Mouse (Mus musculus): ENCODE measurements around the gene Fgfr2. TPM values are rescaled to one million over a fixed set of nuclear protein-coding genes. Genes with fewer than 3 reads are reported as not detected.

Fgfr2 gene
- polyA plus RNA-seq, 1 experiment from 2014 or later, result 104 TPM

DNA sequence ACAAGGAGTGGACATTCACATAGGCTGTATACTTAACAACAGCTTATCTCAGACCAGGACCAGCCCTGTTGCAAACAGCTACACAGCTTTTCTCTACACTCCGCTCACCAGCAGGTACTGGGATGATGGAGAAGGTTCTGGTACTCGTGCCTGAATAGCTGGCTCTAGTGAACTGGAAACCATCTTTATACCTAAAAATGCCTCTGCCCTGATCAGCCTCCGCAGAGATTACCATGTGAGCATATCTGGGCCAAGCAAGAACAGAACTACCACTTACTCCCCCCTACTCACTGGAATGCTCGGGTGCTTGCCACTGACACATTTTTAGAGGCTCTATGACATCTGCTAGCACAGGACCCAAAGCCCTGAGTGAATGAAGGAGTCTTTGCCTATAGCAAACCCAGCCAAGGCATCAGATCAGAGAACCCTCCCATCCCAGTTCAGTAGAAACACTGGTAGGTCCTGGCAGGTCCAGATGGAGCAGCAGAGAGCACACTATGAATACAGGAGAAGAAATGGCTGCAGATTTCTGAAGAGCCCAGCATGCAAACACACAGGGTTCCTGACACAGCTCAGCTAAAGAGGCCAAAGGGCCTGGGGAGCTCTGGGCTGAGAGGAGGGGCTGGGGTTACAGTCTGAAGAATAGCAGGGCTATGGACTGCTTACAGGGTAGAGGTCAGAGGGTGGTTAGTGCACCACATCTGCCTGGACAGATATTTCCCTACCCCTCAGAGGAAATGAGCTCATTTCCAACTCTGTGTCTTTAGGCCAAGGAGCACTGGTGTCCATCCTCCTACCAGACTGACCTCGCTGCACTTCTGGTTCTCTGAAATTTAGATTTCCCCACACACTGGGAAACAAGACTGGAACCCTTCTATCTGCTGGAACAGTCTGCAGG, 323.8 kb downstream of the Fgfr2 start:
- Histone ChIP-seq H3K36me3 (no peaks in the 10 kb centered on the region), H3K9me3 (no peaks in the 10 kb centered on the region), H3K4me3 (replicated peaks) (no peak overlapping the region), H3K4me2 (no peak overlapping the region), H3K27ac (no peak overlapping the region), H3K4me1 (peaks cover 14% of the 10 kb centered on the region; the same call in 1 of the 2 replicates), H3K27me3 (replicated peaks) (no peaks in the 10 kb centered on the region), H3K9ac (no peak overlapping the region)
- ATAC-seq (ENCODE audit: insufficient read depth, low FRiP score, low read depth), result no peak
- 84% methylated on average over 5 of the region's 5 CpGs for WGBS

DNA sequence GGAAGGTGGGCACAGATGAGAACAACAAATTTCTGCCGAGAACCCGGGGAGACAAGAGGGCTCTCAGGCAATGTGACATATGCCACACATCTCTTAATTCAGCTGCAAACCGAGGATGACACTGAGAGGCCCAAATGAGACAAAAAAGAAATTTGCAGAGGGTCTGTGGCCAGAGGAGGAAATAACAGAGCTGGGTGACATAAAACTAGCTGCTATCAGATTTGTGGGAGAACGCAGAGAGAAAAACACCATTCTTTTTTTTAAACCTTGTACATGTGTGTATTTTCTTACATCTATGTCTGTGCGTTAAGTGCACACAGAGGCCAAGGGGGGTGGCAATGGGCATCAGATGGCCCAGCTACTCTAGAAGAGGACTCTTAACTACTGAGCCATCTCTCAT, 328.0 kb downstream of the Fgfr2 start:
- H3K4me2 ChIP-seq, result no peak overlapping the region
- WGBS, result 85% methylated on average over 5 of the region's 5 CpGs
- no peak overlapping the region for H3K9ac ChIP-seq
- 0 out of 2 replicates have a peak, but pooled peaks cover 13% of the 10 kb centered on the region for H3K4me1 ChIP-seq
- H3K27me3 ChIP-seq (replicated peaks), result no peaks in the 10 kb centered on the region
- H3K4me3 ChIP-seq (replicated peaks), result no peak overlapping the region
- ATAC-seq (ENCODE audit: insufficient read depth, low FRiP score, low read depth), result no peak
- H3K36me3 ChIP-seq, result no peaks in the 10 kb centered on the region
- H3K27ac ChIP-seq, result no peak overlapping the region
- no peaks in the 10 kb centered on the region for H3K9me3 ChIP-seq

DNA sequence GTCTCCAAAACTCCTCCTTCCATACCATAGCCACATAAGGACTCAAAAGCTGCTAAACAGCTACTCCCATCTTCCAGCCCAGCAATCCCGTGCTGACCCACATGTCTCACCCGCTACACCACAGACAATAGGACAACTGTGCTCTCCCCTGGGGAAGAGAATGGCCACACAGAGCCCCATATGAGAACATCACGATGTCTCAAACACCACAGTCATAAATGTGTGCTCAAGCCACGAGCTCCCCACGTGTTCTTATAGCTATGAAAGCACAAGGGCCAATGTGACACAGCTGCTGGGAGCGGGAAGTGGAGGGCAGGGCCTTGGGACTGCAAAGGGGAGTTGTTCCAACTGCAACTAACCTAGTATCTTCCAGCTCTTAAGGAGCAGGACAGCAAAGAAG, 329.7 kb downstream of the Fgfr2 start:
- H3K4me2 ChIP-seq, result no peak overlapping the region
- ATAC-seq (ENCODE audit: insufficient read depth, low FRiP score, low read depth), result no peak
- H3K4me1 ChIP-seq, result 0 out of 2 replicates have a peak, but pooled peaks cover 14% of the 10 kb centered on the region
- no peak overlapping the region for H3K9ac ChIP-seq
- H3K4me3 ChIP-seq (replicated peaks), result no peak overlapping the region
- H3K36me3 ChIP-seq, result no peaks in the 10 kb centered on the region
- no peak overlapping the region for H3K27ac ChIP-seq
- no peaks in the 10 kb centered on the region for H3K9me3 ChIP-seq
- no peaks in the 10 kb centered on the region for H3K27me3 ChIP-seq (replicated peaks)
- WGBS, result 62% methylated on average over 6 of the region's 6 CpGs

DNA sequence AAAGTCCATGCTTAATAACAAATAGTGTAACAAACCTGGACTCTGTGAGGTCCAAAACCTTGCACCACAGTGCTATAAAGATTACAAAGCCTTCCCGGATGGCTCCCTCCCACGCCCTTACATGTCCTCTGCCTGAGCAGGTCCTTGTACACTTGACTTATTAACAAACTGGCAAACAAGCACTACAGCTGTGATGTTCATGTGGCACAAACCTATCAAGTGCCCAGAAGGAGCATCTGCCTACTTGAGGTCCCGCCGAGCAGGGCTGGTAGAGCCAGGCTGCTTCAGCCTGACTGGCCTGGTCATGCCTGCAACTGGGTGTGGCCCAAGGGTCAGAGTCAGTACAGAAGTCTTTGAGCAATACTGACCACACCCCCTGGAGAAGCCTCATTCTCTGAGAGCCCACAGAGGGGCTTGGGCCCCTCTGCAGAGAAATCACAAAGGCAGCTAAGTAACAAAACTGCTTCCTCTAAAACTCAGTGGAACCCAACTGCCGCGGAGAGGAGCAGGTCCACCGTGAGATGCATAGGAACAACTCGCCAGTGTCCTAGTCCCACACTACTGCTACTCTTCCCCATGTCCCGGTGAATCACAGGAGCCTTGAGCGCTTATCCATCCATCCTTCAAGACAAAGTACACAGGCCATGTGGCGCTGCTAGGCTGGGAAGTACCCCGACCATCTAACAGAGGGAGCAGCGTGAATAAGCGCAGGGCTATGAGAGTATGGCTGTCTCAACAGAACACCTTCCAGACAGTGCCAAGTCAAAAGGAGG, 332.5 kb downstream of the Fgfr2 start:
- Histone ChIP-seq H3K9ac (no peak overlapping the region), H3K4me3 (replicated peaks) (no peak overlapping the region), H3K9me3 (no peaks in the 10 kb centered on the region), H3K27me3 (replicated peaks) (no peaks in the 10 kb centered on the region), H3K36me3 (no peaks in the 10 kb centered on the region), H3K4me1 (peaks cover 28% of the 10 kb centered on the region), H3K27ac (no peak overlapping the region), H3K4me2 (no peak overlapping the region)
- no peak for ATAC-seq (ENCODE audit: insufficient read depth, low FRiP score, low read depth)
- 84% methylated on average over 14 of the region's 14 CpGs for WGBS

DNA sequence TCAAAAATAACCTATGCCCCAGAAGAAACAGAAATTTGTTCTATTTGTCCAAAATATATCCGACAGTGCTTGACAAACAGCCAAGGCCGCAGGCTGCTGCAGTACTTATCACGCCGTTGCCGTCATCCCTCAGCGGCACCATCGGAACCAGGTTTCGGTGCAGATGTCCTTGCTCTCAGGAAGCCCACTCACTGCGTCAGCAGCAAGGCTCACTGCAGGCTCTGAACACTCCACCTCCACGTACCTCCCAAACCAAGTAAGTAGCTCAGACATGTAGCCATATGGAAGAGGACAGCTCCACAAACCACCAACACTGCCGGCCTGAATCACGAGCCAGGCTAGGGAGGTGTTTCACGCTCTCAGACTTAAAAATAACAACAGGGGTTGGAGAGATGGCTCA, 334.3 kb downstream of the Fgfr2 start:
- Histone ChIP-seq H3K9ac (no peak overlapping the region), H3K4me1 (peaks cover 35% of the 10 kb centered on the region), H3K4me3 (replicated peaks) (no peak overlapping the region), H3K4me2 (no peak overlapping the region), H3K27me3 (replicated peaks) (no peaks in the 10 kb centered on the region), H3K9me3 (no peaks in the 10 kb centered on the region), H3K27ac (no peak overlapping the region), H3K36me3 (no peaks in the 10 kb centered on the region)
- WGBS, result 90% methylated on average over 13 of the region's 13 CpGs
- no peak for ATAC-seq (ENCODE audit: insufficient read depth, low FRiP score, low read depth)

DNA sequence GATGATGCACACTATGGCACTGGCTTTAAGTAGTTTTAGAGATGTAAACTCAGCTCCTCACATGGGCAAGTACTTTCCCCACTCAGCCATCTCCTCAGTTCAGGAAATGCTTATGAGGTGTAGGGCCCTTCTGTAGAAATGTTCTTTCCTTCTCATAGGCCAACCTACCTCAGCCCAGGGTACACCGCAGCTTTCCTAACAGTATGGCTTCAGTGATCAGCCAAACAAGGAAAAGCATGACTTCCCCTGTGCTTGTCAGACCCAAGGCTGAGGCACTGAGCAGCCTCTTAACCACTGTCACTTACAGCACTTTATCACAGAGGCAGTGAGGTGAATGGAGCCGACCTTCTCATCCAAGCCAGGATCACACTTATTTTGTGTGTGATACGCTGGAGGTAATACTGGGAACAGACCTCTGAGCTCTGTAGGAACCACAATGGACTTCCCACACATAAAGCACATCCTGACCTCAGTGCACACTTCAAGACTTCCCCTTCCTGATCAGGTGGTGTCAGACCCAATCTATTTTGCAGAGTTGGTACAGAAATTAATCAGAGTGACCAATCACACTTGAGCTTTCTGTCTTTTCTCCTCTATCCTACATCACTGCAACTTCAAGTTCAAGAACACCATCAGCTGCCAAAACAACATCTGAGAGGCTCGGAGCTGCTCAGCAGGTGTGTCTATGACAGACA, 335.5 kb downstream of the Fgfr2 start:
- Histone ChIP-seq H3K9ac (no peak overlapping the region), H3K4me2 (no peak overlapping the region), H3K27me3 (replicated peaks) (no peaks in the 10 kb centered on the region), H3K4me3 (replicated peaks) (no peak overlapping the region), H3K4me1 (peaks cover 30% of the 10 kb centered on the region), H3K36me3 (no peaks in the 10 kb centered on the region), H3K27ac (no peak overlapping the region), H3K9me3 (no peaks in the 10 kb centered on the region)
- 76% methylated on average over 4 of the region's 4 CpGs for WGBS
- ATAC-seq (ENCODE audit: insufficient read depth, low FRiP score, low read depth), result no peak

DNA sequence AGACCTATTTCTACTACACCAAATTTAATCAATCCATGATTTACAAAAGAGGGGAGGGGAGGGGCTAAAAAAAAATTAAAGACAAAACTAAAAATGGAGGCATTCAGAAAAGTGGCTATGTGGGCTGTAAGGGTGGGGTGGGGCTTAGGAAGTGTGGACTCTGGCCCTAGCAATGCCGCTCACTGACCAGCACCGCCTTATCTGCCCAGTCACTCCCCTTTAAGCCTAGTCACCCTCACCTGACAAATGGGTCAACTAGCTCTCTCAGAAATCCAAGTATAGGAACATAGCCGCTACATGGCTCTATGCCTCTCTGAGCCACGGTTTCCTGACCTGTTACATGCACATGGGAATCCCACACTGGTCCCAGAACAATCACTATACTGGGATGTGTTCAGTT, 336.1 kb downstream of the Fgfr2 start:
- Histone ChIP-seq H3K4me2 (no peak overlapping the region), H3K9ac (no peak overlapping the region), H3K27ac (peak overlapping the region; percentile 61), H3K4me3 (replicated peaks) (no peak overlapping the region), H3K36me3 (no peaks in the 10 kb centered on the region), H3K27me3 (replicated peaks) (no peaks in the 10 kb centered on the region), H3K9me3 (no peaks in the 10 kb centered on the region), H3K4me1 (peaks cover 33% of the 10 kb centered on the region)
- 89% methylated on average over 4 of the region's 4 CpGs for WGBS
- peak; percentile 47; the same call in 1 of the 2 replicates for ATAC-seq (ENCODE audit: insufficient read depth, low FRiP score, low read depth)

DNA sequence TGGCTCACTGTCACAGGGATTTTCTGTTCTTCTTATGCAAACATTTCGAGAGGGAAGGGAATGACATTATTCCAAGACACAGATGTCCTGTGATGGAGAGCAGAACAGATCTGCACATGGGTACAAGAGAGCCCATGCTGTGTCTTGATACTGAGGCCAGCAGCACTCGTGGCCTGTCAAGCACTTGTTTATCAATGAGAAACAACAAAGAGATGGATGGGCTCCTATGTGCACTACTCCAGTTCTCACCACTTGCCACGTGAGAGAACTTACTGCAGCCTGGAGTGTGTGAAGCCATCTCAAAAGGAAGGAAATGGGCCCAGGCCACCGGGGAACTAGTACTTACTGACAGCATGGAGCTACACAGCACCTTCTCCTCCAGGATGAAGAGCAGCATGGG, 336.6 kb downstream of the Fgfr2 start:
- peak overlapping the region; percentile 61 for H3K27ac ChIP-seq
- H3K9ac ChIP-seq, result no peak overlapping the region
- no peak overlapping the region for H3K4me2 ChIP-seq
- H3K36me3 ChIP-seq, result no peaks in the 10 kb centered on the region
- WGBS, result 32% methylated on average over 4 of the region's 4 CpGs
- H3K9me3 ChIP-seq, result no peaks in the 10 kb centered on the region
- peaks cover 38% of the 10 kb centered on the region for H3K4me1 ChIP-seq
- no peaks in the 10 kb centered on the region for H3K27me3 ChIP-seq (replicated peaks)
- no peak overlapping the region for H3K4me3 ChIP-seq (replicated peaks)
- ATAC-seq (ENCODE audit: insufficient read depth, low FRiP score, low read depth), result no peak

DNA sequence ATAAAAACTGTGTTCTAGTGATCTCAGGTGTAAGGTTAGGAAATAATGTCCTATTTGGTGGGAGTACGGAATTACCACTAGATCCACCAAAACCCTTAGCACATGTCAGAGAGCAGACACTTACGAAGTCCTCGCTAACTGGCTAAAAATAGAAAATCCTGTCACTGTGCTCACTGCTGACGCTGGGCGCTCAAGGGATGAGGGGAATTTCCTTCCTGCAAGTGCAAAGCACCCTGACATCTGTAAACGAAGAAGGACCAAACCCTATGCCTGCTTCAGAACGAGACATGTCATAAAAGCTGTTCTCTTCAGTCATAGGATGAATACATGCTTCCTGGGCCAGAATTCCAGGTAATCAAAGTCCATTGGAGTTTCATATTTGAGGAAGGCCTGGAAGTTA, 337.1 kb downstream of the Fgfr2 start:
- H3K36me3 ChIP-seq, result no peaks in the 10 kb centered on the region
- H3K27ac ChIP-seq, result peak overlapping the region; percentile 61; the same call in 1 of the 2 replicates
- peaks cover 40% of the 10 kb centered on the region for H3K4me1 ChIP-seq
- no peaks in the 10 kb centered on the region for H3K27me3 ChIP-seq (replicated peaks)
- no peak overlapping the region for H3K4me3 ChIP-seq (replicated peaks)
- H3K9ac ChIP-seq, result no peak overlapping the region
- ATAC-seq (ENCODE audit: insufficient read depth, low FRiP score, low read depth), result no peak
- H3K4me2 ChIP-seq, result no peak overlapping the region
- 51% methylated on average over 7 of the region's 7 CpGs for WGBS
- no peaks in the 10 kb centered on the region for H3K9me3 ChIP-seq

DNA sequence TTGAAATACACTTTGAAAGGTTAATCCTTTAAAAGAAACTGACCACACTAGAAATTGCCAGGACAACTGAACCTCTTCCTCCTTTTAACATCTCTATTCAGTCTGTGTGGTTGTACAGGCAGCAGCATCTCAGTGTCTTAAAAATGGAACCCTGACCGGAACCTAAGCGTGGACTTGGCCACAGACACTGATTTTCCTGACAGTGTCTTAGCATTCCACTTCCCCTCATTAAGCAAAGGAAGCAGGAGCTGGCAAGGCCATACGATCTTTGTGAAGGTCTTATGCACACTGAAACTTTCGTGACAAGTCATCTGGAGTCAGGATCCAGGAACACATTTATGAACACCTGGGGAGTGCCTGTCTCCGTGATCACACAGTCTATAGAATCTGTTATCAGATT, 339.0 kb downstream of the Fgfr2 start:
- no peak for ATAC-seq (ENCODE audit: insufficient read depth, low FRiP score, low read depth)
- no peak overlapping the region for H3K9ac ChIP-seq
- H3K4me3 ChIP-seq (replicated peaks), result no peak overlapping the region
- WGBS, result 78% methylated on average over 5 of the region's 5 CpGs
- H3K27ac ChIP-seq, result no peak overlapping the region
- peaks cover 42% of the 10 kb centered on the region for H3K4me1 ChIP-seq
- H3K4me2 ChIP-seq, result no peak overlapping the region
- H3K36me3 ChIP-seq, result no peaks in the 10 kb centered on the region
- H3K9me3 ChIP-seq, result no peaks in the 10 kb centered on the region
- H3K27me3 ChIP-seq (replicated peaks), result no peaks in the 10 kb centered on the region

DNA sequence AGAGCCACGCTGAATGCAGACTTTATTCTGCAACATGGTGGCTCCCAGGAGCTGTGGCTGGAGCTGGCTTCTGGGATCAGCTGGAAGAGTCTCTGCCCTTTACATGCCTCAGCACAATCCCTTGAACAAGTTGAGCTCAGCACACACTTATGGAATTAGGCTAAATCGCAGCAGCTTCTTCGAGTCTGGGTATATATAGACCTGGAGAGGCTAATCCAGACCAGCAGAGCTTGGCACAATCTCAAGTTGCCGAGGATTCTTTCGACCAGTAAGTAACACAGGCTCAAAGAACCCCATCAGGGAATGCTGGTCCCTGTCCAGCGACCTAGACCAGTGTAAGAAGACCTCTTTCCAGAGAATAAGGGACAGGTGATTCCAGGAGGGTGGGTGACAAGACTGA, 341.3 kb downstream of the Fgfr2 start:
- H3K36me3 ChIP-seq, result no peaks in the 10 kb centered on the region
- ATAC-seq (ENCODE audit: insufficient read depth, low FRiP score, low read depth), result no peak
- no peak overlapping the region for H3K4me3 ChIP-seq (replicated peaks)
- 55% methylated on average over 6 of the region's 6 CpGs for WGBS
- no peak overlapping the region for H3K9ac ChIP-seq
- H3K4me1 ChIP-seq, result peaks cover 38% of the 10 kb centered on the region
- H3K4me2 ChIP-seq, result no peak overlapping the region
- no peaks in the 10 kb centered on the region for H3K27me3 ChIP-seq (replicated peaks)
- no peaks in the 10 kb centered on the region for H3K9me3 ChIP-seq
- peak overlapping the region; percentile 27; the same call in 1 of the 2 replicates for H3K27ac ChIP-seq
